ENCODE assay signal across 12 mouse cellular contexts in genomic region chr9:35050701-35051454, GRCm38 (mm10).
DNase-seq lines count a peak whose midpoint lies in the region; TF ChIP-seq lines count a peak whose summit lies in the region.
"Had no signal": no experiment of that assay in that cellular context is flagged by ENCODE, and none has a peak within 500 bp of the region (broad histone marks: within the 10 kb centered on the region; RNA-seq: fewer than 3 reads in every experiment).

No protein-coding gene starts in this region.

- peak overlapping the region; percentile 56 for H3K27ac ChIP-seq in heart, adult 2 months
- peak overlapping the region; percentile 16; the same call in 1 of the 2 replicates for H3K27ac ChIP-seq in kidney, adult 2 months (ENCODE audit: insufficient read depth, low read depth, low read length)
- H3K27ac ChIP-seq in macrophage: peak overlapping the region; percentile 38
- H3K27ac ChIP-seq: hindbrain, embryonic 14.5 days; midbrain, embryonic 15.5 days had no signal

- no peak overlapping the region for H3K9ac ChIP-seq in heart, adult 2 months (ENCODE audit: low read depth, low read length)
- H3K9ac ChIP-seq: hindbrain, embryonic 14.5 days; midbrain, embryonic 15.5 days had no signal

- peak in 1 of 2 experiments; percentile 4 for DNase-seq in heart, adult 2 months
- DNase-seq in heart, postnatal 25 days (ENCODE audit: low spot score): no peak
- DNase-seq in kidney, adult 2 months: no peak
- no peak for DNase-seq in kidney, postnatal 4 days
- DNase-seq in thymus, postnatal 4 days: peak; percentile 1
- DNase-seq in thymus, postnatal 10 days (ENCODE audit: low spot score in 2 of 2): no peak
- DNase-seq: lung, postnatal 4 days; spleen, adult 18-20 months had no signal

- H3K27me3 ChIP-seq in heart, adult 2 months (ENCODE audit: control insufficient read depth, insufficient read depth, low read length): no peaks in the 10 kb centered on the region
- no peaks in the 10 kb centered on the region for H3K27me3 ChIP-seq in kidney, adult 2 months (replicated peaks; ENCODE audit: control insufficient read depth, insufficient read depth, low read length)
- H3K27me3 ChIP-seq: midbrain, embryonic 15.5 days had no signal

- no peak for TF ChIP-seq POLR2A in heart, adult 2 months (IDR thresholded peaks at IDR 0.05; ENCODE audit: insufficient read depth, low read depth, low read length)
- TF ChIP-seq POLR2A in kidney, adult 2 months (IDR thresholded peaks at IDR 0.05; ENCODE audit: low read depth, low read length): no peak

- TF ChIP-seq CTCF in heart, adult 2 months (IDR thresholded peaks at IDR 0.05): no peak
- no peak for TF ChIP-seq CTCF in kidney, adult 2 months (conservative IDR thresholded peaks at IDR 0.05; ENCODE audit: insufficient read depth, insufficient read length, low read depth, low read length)

- intact Hi-C loops in heart, adult 2 months (cut with DNase I): no loop called here
- intact Hi-C loops in heart, postnatal 25 days (cut with DNase I): no loop called here

- no peak overlapping the region for H3K4me3 ChIP-seq in heart, adult 2 months
- H3K4me3 ChIP-seq in kidney, adult 2 months (ENCODE audit: insufficient read depth, low read depth, low read length): no peak overlapping the region
- H3K4me3 ChIP-seq in macrophage (ENCODE audit: inconsistent target): no peak overlapping the region
- H3K4me3 ChIP-seq: erythroblast, embryonic 14.5 days; midbrain, embryonic 15.5 days had no signal

- TF ChIP-seq EP300 in heart, adult 2 months (IDR thresholded peaks at IDR 0.05; ENCODE audit: insufficient read depth, low read depth, low read length): no peak

- peaks cover 13% of the 10 kb centered on the region; the same call in 1 of the 2 replicates for H3K36me3 ChIP-seq in heart, adult 2 months (ENCODE audit: control insufficient read depth, insufficient read depth, low read length)
- peaks cover 1% of the 10 kb centered on the region; the same call in 1 of the 2 replicates for H3K36me3 ChIP-seq in kidney, adult 2 months (ENCODE audit: control insufficient read depth, insufficient read depth, low read length)
- peaks cover 15% of the 10 kb centered on the region; the same call in 1 of the 2 replicates for H3K36me3 ChIP-seq in macrophage (ENCODE audit: inconsistent target)
- H3K36me3 ChIP-seq: midbrain, embryonic 15.5 days had no signal

- WGBS in heart, adult 2 months: 78% methylated on average over 6 of the region's 6 CpGs
- WGBS in kidney, adult 2 months: 95% methylated on average over 6 of the region's 6 CpGs
- WGBS in macrophage (ENCODE audit: missing documents): 93% methylated on average over 6 of the region's 6 CpGs

- peaks cover 14% of the 10 kb centered on the region for H3K4me1 ChIP-seq in heart, adult 2 months (ENCODE audit: control insufficient read depth, insufficient read depth, low read length)
- H3K4me1 ChIP-seq in kidney, adult 2 months (ENCODE audit: control insufficient read depth, insufficient read depth, low read length): 0 out of 2 replicates have a peak, but pooled peaks cover 4% of the 10 kb centered on the region
- H3K4me1 ChIP-seq: midbrain, embryonic 15.5 days had no signal

- no peaks in the 10 kb centered on the region for H3K79me2 ChIP-seq in heart, adult 2 months (replicated peaks; ENCODE audit: control insufficient read depth, insufficient read depth, low read length)
- no peaks in the 10 kb centered on the region for H3K79me2 ChIP-seq in macrophage (ENCODE audit: inconsistent target)
